Mouse (Mus musculus): Measurements from ENCODE around the gene Otog. TPM values are rescaled to one million over a fixed set of nuclear protein-coding genes. Genes with fewer than 3 reads are reported as not detected.

The Otog gene
- 0.04 TPM in 1 of 2 replicates, not detected in the other for polyA plus RNA-seq (2012; rRNA removed)

DNA sequence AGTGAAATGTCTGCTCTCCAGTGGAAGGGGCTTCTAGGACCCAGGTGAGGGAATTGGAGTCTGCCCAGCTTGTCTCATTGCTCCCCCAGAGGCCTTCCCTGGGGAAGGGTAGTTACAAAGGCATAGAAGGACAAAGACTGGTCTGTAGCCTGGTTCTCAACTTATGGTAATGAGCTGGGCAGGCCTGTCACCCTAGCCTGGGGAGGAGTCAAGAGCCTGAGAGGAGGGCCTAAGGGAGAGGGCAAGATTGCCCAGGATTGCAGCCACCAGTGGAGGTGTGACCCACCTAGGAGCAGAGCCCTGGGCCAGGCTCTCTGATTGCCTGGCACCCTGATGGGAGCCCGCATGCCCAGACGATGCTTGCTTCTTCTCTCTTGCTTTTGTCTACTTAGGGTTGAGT is at the start of gene Otog:
Gene Otog (plus strand): TSS at position 292 of the 400 bp plus-strand sequence.
- WGBS = 82% methylated on average over 2 of the region's 2 CpGs
- Histone ChIP-seq H3K4me1 (ENCODE audit: control insufficient read depth, insufficient read depth, insufficient read length, low read length) (peaks cover 8% of the 10 kb centered on the region), H3K4me3 (ENCODE audit: low read depth, low read length) (no peak within 1 kb of the TSS)

DNA sequence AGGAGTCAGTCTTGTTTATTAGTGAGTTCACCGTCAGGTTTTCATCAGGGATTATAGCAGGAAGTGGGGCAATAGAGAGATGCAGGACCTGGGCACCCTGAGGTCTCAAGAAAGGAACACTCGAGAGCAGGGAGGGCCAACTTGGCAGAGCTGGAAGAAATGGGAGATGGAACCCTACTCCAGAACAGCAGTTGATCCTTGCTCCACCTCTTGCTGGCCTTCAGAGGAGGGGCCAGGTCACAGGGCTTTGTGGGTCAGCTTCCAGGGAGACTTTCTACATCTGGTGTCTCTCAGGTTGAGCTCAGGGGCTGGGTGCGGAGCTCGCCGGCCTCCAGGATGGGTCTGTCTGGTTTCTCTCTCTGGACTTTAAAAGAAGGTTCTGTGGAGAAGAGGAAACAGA is 45.4 kb upstream of the Otog start:
- WGBS = 89% methylated on average over 5 of the region's 5 CpGs
- H3K36me3 ChIP-seq (ENCODE audit: control insufficient read depth, insufficient read depth, low read length) = peaks cover 27% of the 10 kb centered on the region
- no peaks in the 10 kb centered on the region for H3K27me3 ChIP-seq (ENCODE audit: control insufficient read depth, insufficient read depth, low read length)
- H3K27ac ChIP-seq (ENCODE audit: insufficient read depth, low read depth, low read length) = no peak overlapping the region
- no peaks in the 10 kb centered on the region for H3K4me1 ChIP-seq (ENCODE audit: control insufficient read depth, insufficient read depth, insufficient read length, low read length)
- no peak overlapping the region for H3K4me3 ChIP-seq (ENCODE audit: low read depth, low read length)
- no peak for TF ChIP-seq CTCF (IDR thresholded peaks at IDR 0.05; ENCODE audit: extremely low read depth, insufficient read length, insufficient replicate concordance, low read depth, low read length)
- no peak for TF ChIP-seq POLR2A (IDR thresholded peaks at IDR 0.05; ENCODE audit: low read depth, low read length)

More for the DNA sequence above, at the start of gene Otog:
- no peaks in the 10 kb centered on the region for H3K27me3 ChIP-seq (ENCODE audit: control insufficient read depth, insufficient read depth, low read length)
- no peak within 1 kb of the TSS for H3K27ac ChIP-seq (ENCODE audit: insufficient read depth, low read depth, low read length)
- no peak for TF ChIP-seq CTCF (IDR thresholded peaks at IDR 0.05; ENCODE audit: extremely low read depth, insufficient read length, insufficient replicate concordance, low read depth, low read length)
- no peak for TF ChIP-seq POLR2A (IDR thresholded peaks at IDR 0.05; ENCODE audit: low read depth, low read length)
- H3K36me3 ChIP-seq (ENCODE audit: control insufficient read depth, insufficient read depth, low read length) = no peaks in the 10 kb centered on the region

- H3K4me1 ChIP-seq (ENCODE audit: control insufficient read depth, insufficient read depth, insufficient read length, low read length) = no peaks in the 10 kb centered on the region
- TF ChIP-seq CTCF (IDR thresholded peaks at IDR 0.05; ENCODE audit: extremely low read depth, insufficient read length, insufficient replicate concordance, low read depth, low read length) (no peak), POLR2A (IDR thresholded peaks at IDR 0.05; ENCODE audit: low read depth, low read length) (no peak)
- peaks cover 37% of the 10 kb centered on the region for H3K36me3 ChIP-seq (ENCODE audit: control insufficient read depth, insufficient read depth, low read length)
- H3K4me3 ChIP-seq (ENCODE audit: low read depth, low read length) = no peak overlapping the region
- WGBS = 70% methylated on average over 6 of the region's 6 CpGs
- no peak overlapping the region for H3K27ac ChIP-seq (ENCODE audit: insufficient read depth, low read depth, low read length)
- no peaks in the 10 kb centered on the region for H3K27me3 ChIP-seq (ENCODE audit: control insufficient read depth, insufficient read depth, low read length)
These were observed 40.8 kb upstream of the Otog start for GRCm38 (mm10) chr7:46200021-46200420.

DNA sequence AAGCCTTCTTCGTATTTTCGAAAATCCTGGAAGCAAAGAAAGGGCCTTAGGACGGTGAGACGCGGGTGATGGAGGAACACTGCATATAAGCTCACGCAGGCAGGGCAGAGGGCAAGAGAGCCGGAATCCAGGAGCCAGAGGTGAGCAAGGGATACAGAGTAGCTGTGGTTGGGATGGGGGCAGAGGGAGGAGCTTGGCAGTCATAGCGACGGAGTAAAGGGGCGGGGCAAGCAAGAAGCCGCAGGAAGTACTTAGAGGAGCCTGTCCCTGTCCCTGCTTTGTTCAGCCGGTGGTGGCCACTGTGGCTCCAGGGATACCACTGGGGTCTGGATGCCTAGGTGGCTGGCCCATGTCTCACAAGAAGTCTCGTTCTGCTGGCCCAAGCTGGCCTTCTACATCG is 39.1 kb upstream of the Otog start:
- H3K36me3 ChIP-seq (ENCODE audit: control insufficient read depth, insufficient read depth, low read length) = peaks cover 34% of the 10 kb centered on the region
- no peaks in the 10 kb centered on the region for H3K27me3 ChIP-seq (ENCODE audit: control insufficient read depth, insufficient read depth, low read length)
- no peak overlapping the region for H3K4me3 ChIP-seq (ENCODE audit: low read depth, low read length)
- H3K4me1 ChIP-seq (ENCODE audit: control insufficient read depth, insufficient read depth, insufficient read length, low read length) = no peaks in the 10 kb centered on the region
- WGBS = 59% methylated on average over 14 of the region's 14 CpGs
- TF ChIP-seq CTCF (IDR thresholded peaks at IDR 0.05; ENCODE audit: extremely low read depth, insufficient read length, insufficient replicate concordance, low read depth, low read length) (no peak), POLR2A (IDR thresholded peaks at IDR 0.05; ENCODE audit: low read depth, low read length) (no peak)
- H3K27ac ChIP-seq (ENCODE audit: insufficient read depth, low read depth, low read length) = no peak overlapping the region

DNA sequence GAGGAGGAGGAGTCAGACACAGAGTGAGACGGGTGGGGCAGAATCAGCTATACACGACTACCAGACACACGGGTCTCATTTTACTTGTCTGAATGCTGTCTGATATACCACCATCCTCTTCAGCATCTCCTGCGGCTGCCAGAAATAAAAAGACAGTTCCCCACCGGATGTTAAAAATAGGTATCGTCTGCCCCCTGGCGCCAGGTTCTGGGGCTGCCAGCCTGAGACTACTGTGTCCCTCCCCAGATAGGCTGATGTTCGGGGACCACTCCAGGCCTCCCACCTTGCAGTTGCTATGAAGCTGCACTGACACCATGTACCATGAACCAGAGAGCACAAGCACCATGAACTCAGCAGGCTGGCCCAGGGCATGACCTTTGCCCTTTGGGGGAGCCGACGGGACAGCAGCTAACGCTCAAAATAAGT is 36.7 kb upstream of the Otog start:
- Histone ChIP-seq H3K4me1 (ENCODE audit: control insufficient read depth, insufficient read depth, insufficient read length, low read length) (no peaks in the 10 kb centered on the region), H3K27me3 (ENCODE audit: control insufficient read depth, insufficient read depth, low read length) (no peaks in the 10 kb centered on the region), H3K4me3 (ENCODE audit: low read depth, low read length) (no peak overlapping the region), H3K27ac (ENCODE audit: insufficient read depth, low read depth, low read length) (no peak overlapping the region), H3K36me3 (ENCODE audit: control insufficient read depth, insufficient read depth, low read length) (peaks cover 24% of the 10 kb centered on the region)
- TF ChIP-seq POLR2A (IDR thresholded peaks at IDR 0.05; ENCODE audit: low read depth, low read length) (no peak), CTCF (IDR thresholded peaks at IDR 0.05; ENCODE audit: extremely low read depth, insufficient read length, insufficient replicate concordance, low read depth, low read length) (no peak)
- 57% methylated on average over 11 of the region's 11 CpGs for WGBS

- TF ChIP-seq POLR2A (IDR thresholded peaks at IDR 0.05; ENCODE audit: low read depth, low read length) = no peak
- TF ChIP-seq CTCF (IDR thresholded peaks at IDR 0.05; ENCODE audit: extremely low read depth, insufficient read length, insufficient replicate concordance, low read depth, low read length) = no peak
- H3K4me1 ChIP-seq (ENCODE audit: control insufficient read depth, insufficient read depth, insufficient read length, low read length) = no peaks in the 10 kb centered on the region
- H3K27me3 ChIP-seq (ENCODE audit: control insufficient read depth, insufficient read depth, low read length) = no peaks in the 10 kb centered on the region
- WGBS = 77% methylated on average over 6 of the region's 6 CpGs
- no peak overlapping the region for H3K4me3 ChIP-seq (ENCODE audit: low read depth, low read length)
- no peak overlapping the region for H3K27ac ChIP-seq (ENCODE audit: insufficient read depth, low read depth, low read length)
- H3K36me3 ChIP-seq (ENCODE audit: control insufficient read depth, insufficient read depth, low read length) = peaks cover 19% of the 10 kb centered on the region
These were observed 36.0 kb upstream of the Otog start for GRCm38 (mm10) chr7:46204775-46205174.

DNA sequence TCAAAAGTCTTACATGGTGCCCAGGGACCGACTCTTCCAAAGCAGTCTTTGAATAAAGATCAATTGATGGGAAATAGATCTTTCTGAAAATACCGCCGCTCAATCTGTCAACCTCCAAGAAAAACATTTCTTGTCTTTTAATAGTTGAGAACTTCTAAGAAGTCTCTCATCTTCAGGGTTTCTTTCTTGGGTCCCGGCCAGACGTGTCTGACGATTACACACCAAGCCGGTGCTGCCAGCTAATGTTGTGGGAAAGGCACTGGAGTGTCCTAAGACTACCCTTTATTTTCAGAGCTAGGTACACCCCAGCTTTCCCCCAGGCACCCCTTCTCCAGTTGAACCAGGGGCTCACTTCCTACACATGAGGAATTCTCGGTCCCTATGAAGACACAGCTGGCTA is 32.7 kb upstream of the Otog start:
- H3K27ac ChIP-seq (ENCODE audit: insufficient read depth, low read depth, low read length) = no peak overlapping the region
- no peaks in the 10 kb centered on the region for H3K4me1 ChIP-seq (ENCODE audit: control insufficient read depth, insufficient read depth, insufficient read length, low read length)
- H3K27me3 ChIP-seq (ENCODE audit: control insufficient read depth, insufficient read depth, low read length) = no peaks in the 10 kb centered on the region
- 91% methylated on average over 8 of the region's 8 CpGs for WGBS
- no peak overlapping the region for H3K4me3 ChIP-seq (ENCODE audit: low read depth, low read length)
- peaks cover 20% of the 10 kb centered on the region for H3K36me3 ChIP-seq (ENCODE audit: control insufficient read depth, insufficient read depth, low read length)
- TF ChIP-seq CTCF (IDR thresholded peaks at IDR 0.05; ENCODE audit: extremely low read depth, insufficient read length, insufficient replicate concordance, low read depth, low read length) = no peak
- TF ChIP-seq POLR2A (IDR thresholded peaks at IDR 0.05; ENCODE audit: low read depth, low read length) = no peak
